Mouse (Mus musculus) neural tube, embryonic 12.5 days (tissue): ENCODE data around the gene Itga9. TPM values are rescaled to one million over a fixed set of nuclear protein-coding genes. Genes with fewer than 3 reads are reported as not detected.

ENCODE experiments used
- ATAC-seq: fragments of 200-750 bp; cut with Nextera tagmentation; 2 replicates; pipeline ENCODE4 v1.8.0; 2017; ENCODE audit warnings: low read depth, mild to moderate bottlenecking, moderate TSS enrichment, moderate library complexity; ENCODE audit not compliant: low FRiP score
- H3K27ac ChIP-seq: fragments of 300-500 bp; sonication (generic); 2 replicates; pipeline ENCODE4 v1.5.1; 2016
- H3K27me3 ChIP-seq: fragments of 300-500 bp; sonication (generic); replicated peaks from 2 replicates; pipeline ENCODE4 v1.6.1; 2016; ENCODE audit warnings: mild to moderate bottlenecking
- H3K36me3 ChIP-seq: fragments of 300-500 bp; sonication (generic); 2 replicates; pipeline ENCODE4 v1.6.1; 2016; ENCODE audit warnings: mild to moderate bottlenecking
- H3K4me1 ChIP-seq: fragments of 300-500 bp; sonication (generic); 2 replicates; pipeline ENCODE4 v1.6.1; 2016
- H3K4me2 ChIP-seq: fragments of 300-500 bp; sonication (generic); replicated peaks from 2 replicates; pipeline ENCODE4 v1.6.1; 2016; ENCODE audit warnings: mild to moderate bottlenecking
- H3K4me3 ChIP-seq: fragments of 300-500 bp; sonication (generic); 2 replicates; pipeline ENCODE4 v1.5.1; 2016
- H3K9ac ChIP-seq: fragments of 300-500 bp; sonication (generic); 2 replicates; pipeline ENCODE4 v1.6.1; 2016; ENCODE audit warnings: mild to moderate bottlenecking
- H3K9me3 ChIP-seq: fragments of 300-500 bp; sonication (generic); 2 replicates; pipeline ENCODE4 v1.6.1; 2016; ENCODE audit warnings: mild to moderate bottlenecking
- whole genome bisulfite sequencing: fragments of 180-500 bp; shearing (Covaris S2); methylation state at CpG from one replicate; pipeline ENCODE4 v1.1.7; 2016; 5-methylcytosine and 5-hydroxymethylcytosine counted together
- polyA plus RNA-seq: library from polyadenylated mRNA; unstranded; fragments of >200 nt; fragmentation: Nextera tagmentation; extraction: Ambion mirVana; gene quantifications from 2 replicates; pipeline ENCODE4 v1.2.1, GENCODE M21; 2016

Itga9 gene
- polyA plus RNA-seq, 1 experiment from 2014 or later, result 9.4 TPM

DNA sequence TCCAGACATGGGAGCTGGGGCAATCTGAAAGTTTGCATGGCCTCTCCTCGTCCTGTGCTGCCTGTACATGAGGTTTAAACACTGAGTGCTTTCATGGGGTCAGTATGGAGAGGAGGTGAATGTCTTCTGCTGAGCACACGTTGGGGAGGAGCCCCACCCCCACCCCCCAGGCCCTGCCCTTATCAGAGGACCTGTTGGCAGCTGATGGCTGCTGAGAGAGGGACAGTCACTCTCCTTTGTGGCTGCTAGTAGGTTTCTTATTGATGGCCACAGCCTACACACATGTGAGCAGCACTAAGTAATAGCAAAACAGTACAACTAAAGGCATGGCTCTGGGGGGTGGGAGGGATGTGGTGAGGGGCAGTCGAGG lies 215.7 kb downstream of the Itga9 start:
- Histone ChIP-seq H3K9me3 (no peaks in the 10 kb centered on the region), H3K4me3 (no peak overlapping the region), H3K27ac (no peak overlapping the region), H3K4me2 (peak overlapping the region; percentile 25), H3K27me3 (no peaks in the 10 kb centered on the region), H3K36me3 (no peaks in the 10 kb centered on the region), H3K4me1 (peaks cover 8% of the 10 kb centered on the region; the same call in 1 of the 2 replicates), H3K9ac (no peak overlapping the region)
- ATAC-seq, result no peak
- 60% methylated on average over 3 of the region's 3 CpGs for WGBS

DNA sequence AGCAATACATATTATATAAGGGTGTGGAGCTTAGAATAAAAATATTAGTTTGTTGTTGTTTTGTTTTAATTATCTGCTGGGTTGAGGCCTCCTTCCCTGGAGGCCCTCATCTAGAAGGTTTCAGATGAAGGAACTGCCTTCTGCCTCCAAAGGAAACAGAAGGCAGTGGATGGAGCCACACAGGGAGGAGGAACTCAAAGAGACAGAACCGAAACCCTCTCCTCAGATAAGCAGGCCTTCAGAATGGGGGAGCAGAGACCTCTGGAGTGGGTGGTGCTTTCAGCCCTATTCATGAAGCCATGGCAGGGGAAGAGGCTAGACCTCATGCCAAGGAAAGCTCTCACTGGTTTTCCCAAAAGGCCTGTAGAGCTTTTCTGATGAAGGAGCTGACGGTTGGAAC lies 216.1 kb downstream of the Itga9 start:
- no peaks in the 10 kb centered on the region for H3K27me3 ChIP-seq
- no peak for ATAC-seq

DNA sequence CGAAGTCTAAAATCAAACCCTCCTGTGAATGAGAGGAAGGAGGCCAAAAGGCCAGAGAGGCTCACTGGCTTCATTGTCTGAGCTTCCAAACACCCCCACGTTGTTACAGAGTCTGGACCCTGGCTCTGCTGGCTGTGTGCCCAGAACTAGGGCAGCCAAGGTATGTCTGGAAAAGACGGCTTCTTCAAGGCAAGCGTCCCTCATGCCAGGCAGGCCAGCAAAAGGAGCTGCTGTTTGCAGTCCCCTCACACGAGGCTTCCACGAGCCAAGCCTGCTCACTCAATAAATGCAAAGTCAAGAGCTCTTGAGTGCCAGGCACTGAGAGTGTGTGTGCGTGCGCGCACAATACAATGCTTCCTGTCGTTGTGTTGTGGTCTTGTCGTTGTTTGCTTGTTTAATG lies 224.6 kb downstream of the Itga9 start:
- H3K27me3 ChIP-seq, result no peaks in the 10 kb centered on the region
- no peak for ATAC-seq
- WGBS, result 67% methylated on average over 11 of the region's 11 CpGs
- H3K9me3 ChIP-seq, result no peaks in the 10 kb centered on the region
- no peak overlapping the region for H3K9ac ChIP-seq
- no peaks in the 10 kb centered on the region for H3K36me3 ChIP-seq
- no peak overlapping the region for H3K4me3 ChIP-seq
- no peak overlapping the region for H3K4me2 ChIP-seq
- no peak overlapping the region for H3K27ac ChIP-seq
- 0 out of 2 replicates have a peak, but pooled peaks cover 3% of the 10 kb centered on the region for H3K4me1 ChIP-seq

More for the DNA sequence above, 216.1 kb downstream of the Itga9 start:
- Histone ChIP-seq H3K9ac (no peak overlapping the region), H3K4me2 (no peak overlapping the region), H3K9me3 (no peaks in the 10 kb centered on the region), H3K4me1 (peaks cover 8% of the 10 kb centered on the region; the same call in 1 of the 2 replicates), H3K36me3 (no peaks in the 10 kb centered on the region), H3K27ac (no peak overlapping the region), H3K4me3 (no peak overlapping the region)
- WGBS, result 95% methylated on average over 2 of the region's 2 CpGs

DNA sequence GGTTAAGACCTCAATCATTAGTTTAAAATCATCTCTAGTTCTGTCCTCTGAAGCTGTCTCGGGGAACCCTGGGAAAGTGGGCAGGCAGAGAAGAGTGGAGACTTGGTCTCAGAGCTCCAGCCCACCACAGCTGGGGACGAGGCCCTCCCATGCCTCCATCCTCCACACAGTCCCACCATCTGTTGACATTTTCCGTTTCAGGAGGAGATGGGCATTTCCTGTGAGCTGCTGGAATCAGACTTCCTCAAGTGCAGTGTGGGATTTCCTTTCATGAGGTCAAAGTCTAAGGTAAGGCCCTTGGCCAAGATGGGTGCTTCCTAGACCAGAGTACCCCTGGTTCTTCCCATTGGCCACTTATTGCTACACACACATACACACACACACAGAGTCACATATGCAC lies 226.0 kb downstream of the Itga9 start:
- no peaks in the 10 kb centered on the region for H3K36me3 ChIP-seq
- H3K4me3 ChIP-seq, result no peak overlapping the region
- no peak overlapping the region for H3K4me2 ChIP-seq
- H3K9me3 ChIP-seq, result no peaks in the 10 kb centered on the region
- H3K27ac ChIP-seq, result no peak overlapping the region
- 71% methylated on average over 3 of the region's 3 CpGs for WGBS
- H3K4me1 ChIP-seq, result 0 out of 2 replicates have a peak, but pooled peaks cover 3% of the 10 kb centered on the region
- no peaks in the 10 kb centered on the region for H3K27me3 ChIP-seq
- ATAC-seq, result no peak
- H3K9ac ChIP-seq, result no peak overlapping the region

DNA sequence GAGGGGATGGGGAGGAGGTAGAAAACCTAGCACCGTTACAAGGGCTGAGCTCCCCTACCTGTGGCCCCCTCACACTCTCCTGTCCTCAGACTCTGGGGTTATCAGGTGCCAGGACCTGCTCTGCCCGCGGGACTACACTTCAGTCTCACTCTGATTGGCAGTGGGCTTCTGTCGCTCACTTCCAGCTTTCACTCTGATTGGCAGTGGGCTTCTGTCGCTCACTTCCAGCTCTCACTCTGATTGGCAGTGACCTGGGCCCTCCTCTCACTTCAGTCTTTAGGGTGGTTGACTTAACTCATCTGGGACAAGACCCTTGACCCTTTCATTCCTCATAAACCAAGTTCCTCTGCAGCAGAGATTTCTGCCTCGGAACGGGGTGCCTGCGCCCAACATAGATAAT lies 226.9 kb downstream of the Itga9 start:
- ATAC-seq, result no peak
- no peak overlapping the region for H3K4me3 ChIP-seq
- H3K9ac ChIP-seq, result no peak overlapping the region
- H3K4me2 ChIP-seq, result no peak overlapping the region
- H3K27ac ChIP-seq, result no peak overlapping the region
- WGBS, result 74% methylated on average over 8 of the region's 8 CpGs
- H3K9me3 ChIP-seq, result no peaks in the 10 kb centered on the region
- no peaks in the 10 kb centered on the region for H3K27me3 ChIP-seq
- H3K4me1 ChIP-seq, result 0 out of 2 replicates have a peak, but pooled peaks cover 3% of the 10 kb centered on the region
- H3K36me3 ChIP-seq, result no peaks in the 10 kb centered on the region

DNA sequence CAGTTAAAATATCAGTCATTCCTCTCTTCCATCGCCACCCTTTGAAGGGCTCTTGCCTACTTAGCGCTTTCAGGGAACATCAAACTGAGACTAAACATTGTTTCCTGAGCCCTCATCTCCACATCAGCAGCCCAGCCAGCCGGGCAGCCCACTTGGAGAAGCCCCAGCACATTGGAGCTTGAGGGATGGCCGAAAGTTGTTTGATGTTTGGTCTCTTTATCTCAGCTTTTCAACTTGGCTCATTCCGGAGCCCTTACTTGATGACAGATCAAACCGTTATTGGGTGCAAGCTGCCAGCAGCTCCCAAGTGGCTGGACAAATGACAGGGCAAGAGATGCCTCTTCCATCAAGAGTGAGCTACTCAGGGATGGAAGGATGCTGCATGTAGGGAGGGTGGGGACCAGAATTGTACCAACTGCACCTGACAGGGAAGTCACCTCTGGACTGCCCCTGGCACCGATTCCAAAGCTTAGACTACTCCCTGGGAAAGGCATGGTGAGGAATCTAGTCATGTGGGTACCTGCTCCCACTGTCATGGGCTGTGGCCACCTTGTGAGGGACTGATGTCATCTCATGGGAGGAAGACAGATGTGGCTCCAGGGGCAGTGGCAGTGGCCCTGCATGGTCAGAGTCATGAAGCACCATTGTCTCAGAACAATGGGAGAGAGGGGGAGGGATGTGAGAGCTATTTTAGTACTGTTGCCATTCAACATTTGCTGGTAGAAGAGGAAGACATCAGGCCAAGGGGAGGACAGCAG lies 232.6 kb downstream of the Itga9 start:
- no peak for ATAC-seq

DNA sequence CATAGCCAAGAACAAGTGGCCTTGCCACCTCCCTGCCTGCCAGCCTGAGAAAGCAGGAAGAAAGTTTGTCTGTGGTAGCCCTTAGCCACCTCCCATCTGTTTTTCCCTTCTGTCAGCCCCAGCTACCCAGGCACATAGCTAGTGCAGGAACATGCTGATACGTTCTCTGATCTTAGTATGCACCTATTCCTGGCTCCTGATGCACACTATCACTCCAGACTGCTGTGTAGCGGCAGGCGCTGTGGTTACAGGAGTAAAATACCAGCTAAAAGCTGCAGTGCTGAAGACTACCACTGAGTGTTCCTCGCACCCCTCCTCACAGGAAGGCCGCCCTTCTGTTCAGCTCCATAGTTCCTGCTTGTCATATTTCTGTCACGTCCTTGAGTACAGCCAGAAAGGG lies 234.8 kb downstream of the Itga9 start:
- no peak overlapping the region for H3K9ac ChIP-seq
- H3K4me2 ChIP-seq, result no peak overlapping the region
- ATAC-seq, result no peak
- H3K27ac ChIP-seq, result no peak overlapping the region
- no peaks in the 10 kb centered on the region; the same call in 1 of the 2 replicates for H3K36me3 ChIP-seq
- H3K4me1 ChIP-seq, result no peaks in the 10 kb centered on the region; the same call in 1 of the 2 replicates
- no peaks in the 10 kb centered on the region for H3K27me3 ChIP-seq
- no peak overlapping the region for H3K4me3 ChIP-seq
- 0 out of 2 replicates have a peak, but pooled peaks cover 5% of the 10 kb centered on the region for H3K9me3 ChIP-seq
- 89% methylated on average over 6 of the region's 6 CpGs for WGBS

More for the DNA sequence above, 232.6 kb downstream of the Itga9 start:
- 87% methylated on average over 7 of the region's 7 CpGs for WGBS
- Histone ChIP-seq H3K4me3 (no peak overlapping the region), H3K4me2 (no peak overlapping the region), H3K27ac (no peak overlapping the region), H3K9me3 (0 out of 2 replicates have a peak, but pooled peaks cover 5% of the 10 kb centered on the region), H3K27me3 (no peaks in the 10 kb centered on the region), H3K4me1 (no peaks in the 10 kb centered on the region), H3K9ac (no peak overlapping the region), H3K36me3 (no peaks in the 10 kb centered on the region; the same call in 1 of the 2 replicates)

DNA sequence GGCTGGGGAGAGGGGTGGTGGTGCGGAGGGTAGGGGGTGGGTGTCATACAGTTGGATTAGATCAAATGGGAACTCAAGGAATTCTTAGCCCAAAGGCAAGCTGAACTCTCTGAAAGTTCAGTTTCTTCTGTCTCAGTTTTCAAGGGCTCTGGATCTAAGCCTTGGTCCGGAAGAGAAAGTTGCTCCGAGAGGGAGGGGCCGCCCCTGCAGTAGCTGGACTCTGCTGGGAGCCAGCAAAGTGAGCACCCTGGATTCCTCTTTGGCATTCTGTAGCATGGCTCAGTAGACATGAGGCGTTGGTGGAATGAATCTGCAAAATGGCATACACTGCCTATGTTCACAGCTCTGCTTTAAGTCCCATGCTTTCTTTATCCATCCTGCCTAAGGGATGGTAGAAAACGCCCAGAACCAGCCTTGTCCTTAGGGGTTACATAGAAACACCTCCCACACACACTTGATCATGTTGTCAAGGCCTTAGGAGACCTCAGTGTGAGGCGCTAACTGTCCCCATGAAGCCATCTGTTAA lies 235.5 kb downstream of the Itga9 start:
- WGBS, result 70% methylated on average over 7 of the region's 7 CpGs

DNA sequence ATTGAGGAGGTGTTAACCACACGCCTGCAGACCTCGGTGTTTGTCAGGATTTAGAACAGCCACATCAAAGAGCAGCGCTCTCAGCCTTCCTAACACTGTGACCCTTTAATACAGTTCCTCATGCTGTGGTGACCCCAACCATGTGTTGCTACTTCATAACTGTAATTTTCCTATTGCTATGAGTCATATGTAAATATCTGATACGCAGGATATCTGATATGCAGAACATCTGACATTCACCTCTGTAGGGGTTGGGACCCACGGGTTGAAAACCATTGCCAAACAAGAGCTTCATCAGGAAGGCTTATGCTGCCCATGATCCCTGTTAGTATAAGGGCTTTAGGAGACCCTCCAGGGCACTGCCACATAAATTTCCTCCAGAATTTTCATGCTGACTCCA lies 237.2 kb downstream of the Itga9 start:
- 82% methylated on average over 5 of the region's 5 CpGs for WGBS

More for the DNA sequence above, 235.5 kb downstream of the Itga9 start:
- Histone ChIP-seq H3K4me3 (no peak overlapping the region), H3K9ac (no peak overlapping the region), H3K36me3 (no peaks in the 10 kb centered on the region; the same call in 1 of the 2 replicates), H3K27me3 (no peaks in the 10 kb centered on the region), H3K9me3 (0 out of 2 replicates have a peak, but pooled peaks cover 5% of the 10 kb centered on the region), H3K4me1 (no peaks in the 10 kb centered on the region; the same call in 1 of the 2 replicates), H3K4me2 (no peak overlapping the region), H3K27ac (no peak overlapping the region)
- no peak for ATAC-seq

DNA sequence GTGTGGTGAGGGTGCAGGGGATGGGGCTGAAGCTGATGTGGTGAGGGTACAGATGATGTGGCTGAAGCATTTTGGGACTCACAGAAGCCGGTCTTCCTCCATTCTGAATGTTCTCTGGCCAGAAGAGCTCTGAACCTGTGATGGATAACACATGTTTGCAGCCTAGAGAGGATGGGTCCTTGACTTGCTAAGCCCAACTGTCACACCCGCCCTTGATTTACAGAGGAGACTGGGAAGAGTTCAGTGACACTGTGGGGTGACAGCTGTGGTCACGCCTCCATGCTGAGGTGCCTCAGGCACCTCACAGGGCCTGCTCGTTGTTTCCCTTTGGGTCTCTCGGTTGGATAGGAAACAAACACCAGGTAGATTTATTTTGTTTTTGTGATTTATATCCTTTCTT lies 238.5 kb downstream of the Itga9 start:
- no peak for ATAC-seq

More for the DNA sequence above, 237.2 kb downstream of the Itga9 start:
- Histone ChIP-seq H3K27me3 (no peaks in the 10 kb centered on the region), H3K4me2 (no peak overlapping the region), H3K4me1 (no peaks in the 10 kb centered on the region; the same call in 1 of the 2 replicates), H3K36me3 (no peaks in the 10 kb centered on the region; the same call in 1 of the 2 replicates), H3K27ac (no peak overlapping the region), H3K9me3 (0 out of 2 replicates have a peak, but pooled peaks cover 5% of the 10 kb centered on the region), H3K4me3 (no peak overlapping the region), H3K9ac (no peak overlapping the region)
- no peak for ATAC-seq

DNA sequence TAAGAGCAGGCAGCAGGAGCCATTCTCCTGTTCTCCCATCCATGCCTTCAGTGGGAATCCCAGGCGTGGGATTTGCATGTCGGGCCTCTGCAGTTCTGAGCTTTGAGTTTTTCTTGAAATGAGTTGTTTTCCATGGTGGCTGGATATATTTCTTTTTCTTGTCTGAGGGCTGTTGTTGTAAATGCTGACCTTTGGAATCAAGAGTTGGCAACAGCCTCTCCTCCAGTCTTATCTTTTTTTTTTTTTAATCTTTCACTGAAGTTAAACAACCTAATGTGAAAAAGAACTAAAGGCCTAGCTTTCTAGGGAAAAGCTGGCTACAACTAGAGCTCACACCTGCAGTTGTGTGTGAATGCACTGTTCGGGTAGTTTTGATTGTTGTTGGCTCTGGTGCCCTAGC lies 240.3 kb downstream of the Itga9 start:
- Histone ChIP-seq H3K4me1 (no peaks in the 10 kb centered on the region; the same call in 1 of the 2 replicates), H3K9me3 (no peaks in the 10 kb centered on the region), H3K36me3 (no peaks in the 10 kb centered on the region), H3K9ac (no peak overlapping the region), H3K4me2 (no peak overlapping the region), H3K27me3 (no peaks in the 10 kb centered on the region), H3K4me3 (no peak overlapping the region), H3K27ac (no peak overlapping the region)
- ATAC-seq, result no peak
- 90% methylated on average over 3 of the region's 3 CpGs for WGBS

More for the DNA sequence above, 238.5 kb downstream of the Itga9 start:
- H3K36me3 ChIP-seq, result no peaks in the 10 kb centered on the region
- H3K9ac ChIP-seq, result no peak overlapping the region
- H3K4me2 ChIP-seq, result no peak overlapping the region
- WGBS, result 48% methylated on average over 5 of the region's 5 CpGs
- no peak overlapping the region for H3K27ac ChIP-seq
- no peak overlapping the region for H3K4me3 ChIP-seq
- H3K27me3 ChIP-seq, result no peaks in the 10 kb centered on the region
- H3K9me3 ChIP-seq, result no peaks in the 10 kb centered on the region
- H3K4me1 ChIP-seq, result no peaks in the 10 kb centered on the region; the same call in 1 of the 2 replicates

DNA sequence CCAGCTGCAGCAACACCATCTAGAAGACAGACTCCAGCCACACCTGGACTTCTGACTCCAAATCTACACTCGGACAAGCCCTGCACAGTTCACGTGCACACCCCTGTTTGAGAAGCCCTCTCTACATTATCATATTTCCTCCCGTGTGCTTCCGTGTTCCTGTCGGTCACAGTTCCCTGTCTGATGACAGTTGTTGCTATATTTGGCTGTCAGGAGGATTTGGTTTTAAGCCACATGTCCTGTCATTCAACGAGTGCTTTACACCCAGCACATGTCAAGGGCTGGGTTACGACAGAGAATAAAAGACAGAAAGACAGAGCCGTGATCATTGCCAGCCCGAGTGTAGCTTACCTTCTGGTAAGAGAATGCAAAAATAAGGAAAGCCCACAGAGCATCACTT lies 250.2 kb downstream of the Itga9 start:
- ATAC-seq, result no peak
- Histone ChIP-seq H3K36me3 (no peaks in the 10 kb centered on the region), H3K27ac (no peak overlapping the region), H3K4me1 (peaks cover 11% of the 10 kb centered on the region; the same call in 1 of the 2 replicates), H3K9me3 (no peaks in the 10 kb centered on the region), H3K4me2 (no peak overlapping the region), H3K27me3 (no peaks in the 10 kb centered on the region), H3K9ac (no peak overlapping the region), H3K4me3 (no peak overlapping the region)
- 90% methylated on average over 9 of the region's 9 CpGs for WGBS
